Comparison of ENCODE assay signal across 16 mouse cellular contexts in genomic region chr2:166207145-166207508, GRCm38 (mm10). TPM values are rescaled to one million over a fixed set of nuclear protein-coding genes. Genes with fewer than 3 reads are reported as not detected.
DNase-seq lines count a peak whose midpoint lies in the region; ATAC-seq lines count a peak whose summit lies in the region.
"Had no signal": no experiment of that assay in that cellular context is flagged by ENCODE, and none has a peak within 500 bp of the region (broad histone marks: within the 10 kb centered on the region; RNA-seq: fewer than 3 reads in every experiment).

No protein-coding gene starts in this region.

- H3K27ac ChIP-seq in heart, embryonic 12.5 days (ENCODE audit: poor library complexity, severe bottlenecking), result peak overlapping the region; percentile 34; the same call in 1 of the 2 replicates
- 0 out of 2 replicates have a peak overlapping the region, but pooled peaks have one; percentile 9 for H3K27ac ChIP-seq in midbrain, embryonic 10.5 days (replicated peaks)
- no peak overlapping the region for H3K27ac ChIP-seq in midbrain, embryonic 11.5 days (ENCODE audit: low read depth, low read length)
- 0 out of 2 replicates have a peak overlapping the region, but pooled peaks have one; percentile 4 for H3K27ac ChIP-seq in limb, embryonic 15.5 days
- H3K27ac ChIP-seq: liver, embryonic 14.5 days had no signal

- intact Hi-C loops in heart, postnatal 14 days (cut with DNase I), result no loop called here

- 0 out of 2 replicates have a peak, but pooled peaks cover 2% of the 10 kb centered on the region for H3K9me3 ChIP-seq in heart, embryonic 12.5 days (replicated peaks)
- no peaks in the 10 kb centered on the region for H3K9me3 ChIP-seq in midbrain, embryonic 10.5 days (replicated peaks)
- H3K9me3 ChIP-seq in midbrain, embryonic 11.5 days (ENCODE audit: control insufficient read depth, low read length), result no peaks in the 10 kb centered on the region
- H3K9me3 ChIP-seq in limb, embryonic 15.5 days, result no peaks in the 10 kb centered on the region

- WGBS in heart, embryonic 12.5 days, result 71% methylated on average over 3 of the region's 3 CpGs
- 85% methylated on average over 3 of the region's 3 CpGs for WGBS in midbrain, embryonic 10.5 days
- 94% methylated on average over 3 of the region's 3 CpGs for WGBS in midbrain, embryonic 11.5 days
- 80% methylated on average over 3 of the region's 3 CpGs for WGBS in limb, embryonic 15.5 days

- no peak overlapping the region for H3K4me3 ChIP-seq in heart, embryonic 12.5 days
- H3K4me3 ChIP-seq in midbrain, embryonic 10.5 days, result no peak overlapping the region
- H3K4me3 ChIP-seq in midbrain, embryonic 11.5 days (ENCODE audit: low read depth, low read length), result no peak overlapping the region
- no peak overlapping the region for H3K4me3 ChIP-seq in limb, embryonic 15.5 days

- H3K9ac ChIP-seq in heart, embryonic 12.5 days, result no peak overlapping the region
- no peak overlapping the region for H3K9ac ChIP-seq in midbrain, embryonic 11.5 days (ENCODE audit: low read length)
- no peak overlapping the region for H3K9ac ChIP-seq in limb, embryonic 15.5 days
- H3K9ac ChIP-seq: liver, embryonic 14.5 days had no signal

- H3K36me3 ChIP-seq in heart, embryonic 12.5 days, result no peaks in the 10 kb centered on the region
- H3K36me3 ChIP-seq in midbrain, embryonic 10.5 days, result no peaks in the 10 kb centered on the region
- H3K36me3 ChIP-seq in midbrain, embryonic 11.5 days (ENCODE audit: control insufficient read depth, insufficient read depth, low read length), result no peaks in the 10 kb centered on the region
- H3K36me3 ChIP-seq in limb, embryonic 15.5 days, result no peaks in the 10 kb centered on the region

- no peak overlapping the region for H3K4me2 ChIP-seq in heart, embryonic 12.5 days
- H3K4me2 ChIP-seq in midbrain, embryonic 11.5 days, result no peak overlapping the region
- no peak overlapping the region for H3K4me2 ChIP-seq in limb, embryonic 15.5 days

- no peak for DNase-seq in heart, postnatal 14 days
- no peak for DNase-seq in midbrain, embryonic 10.5 days (ENCODE audit: low spot score)
- DNase-seq in midbrain, embryonic 11.5 days (ENCODE audit: low spot score, missing footprints), result no peak
- peak; percentile 14 to 15 for DNase-seq in cerebellum, postnatal 36 days
- DNase-seq in urinary bladder, postnatal 25 days (ENCODE audit: low spot score), result no peak
- DNase-seq: adrenal gland, postnatal 25 days; kidney, postnatal 10 days; lung, postnatal 10 days; right cerebral cortex, postnatal 4 days; thymus, postnatal 14 days had no signal

- 0 out of 2 replicates have a peak, but pooled peaks cover 4% of the 10 kb centered on the region for H3K27me3 ChIP-seq in heart, embryonic 12.5 days (replicated peaks)
- H3K27me3 ChIP-seq in midbrain, embryonic 10.5 days (ENCODE audit: low read depth, poor library complexity, severe bottlenecking), result peaks cover 41% of the 10 kb centered on the region
- peaks cover 2% of the 10 kb centered on the region for H3K27me3 ChIP-seq in midbrain, embryonic 11.5 days (ENCODE audit: control insufficient read depth, insufficient read depth, low read length)
- no peaks in the 10 kb centered on the region for H3K27me3 ChIP-seq in limb, embryonic 15.5 days

- no peak for ATAC-seq in heart, embryonic 12.5 days (ENCODE audit: insufficient number of reproducible peaks, low FRiP score)
- no peak for ATAC-seq in midbrain, embryonic 11.5 days (ENCODE audit: low FRiP score)
- no peak for ATAC-seq in limb, embryonic 15.5 days (ENCODE audit: insufficient number of reproducible peaks, low FRiP score, low TSS enrichment, low read depth)
- ATAC-seq in megakaryocyte, adult 5-6 weeks (ENCODE audit: poor library complexity, severe bottlenecking), result no peak
- ATAC-seq: intestine, embryonic 16.5 days had no signal

- H3K4me1 ChIP-seq in heart, embryonic 12.5 days (replicated peaks), result peaks cover 51% of the 10 kb centered on the region
- peaks cover 21% of the 10 kb centered on the region for H3K4me1 ChIP-seq in midbrain, embryonic 10.5 days
- H3K4me1 ChIP-seq in midbrain, embryonic 11.5 days (ENCODE audit: control insufficient read depth, insufficient read depth, low read length), result peaks cover 3% of the 10 kb centered on the region; the same call in 1 of the 2 replicates
- H3K4me1 ChIP-seq in limb, embryonic 15.5 days, result peaks cover 26% of the 10 kb centered on the region

RNA-seq across cellular contexts. Expression of gene Sulf2, which starts 51.7 kb away (rescaled TPM):
- 136 and 137 TPM in 2 replicates for polyA plus RNA-seq in heart, embryonic 12.5 days (2016; fragmentation: Nextera tagmentation; extraction: Ambion mirVana)
- total RNA-seq in heart, postnatal 14 days (2021), result 10 to 100 TPM; 59.3 to 60.7 TPM
- polyA plus RNA-seq in midbrain, embryonic 10.5 days (2016; fragmentation: Nextera tagmentation; extraction: Ambion mirVana), result 62.5 and 74.5 TPM in 2 replicates
- 84.5 and 87.6 TPM in 2 replicates for polyA plus RNA-seq in midbrain, embryonic 11.5 days (2014; fragmentation: Nextera tagmentation; extraction: Ambion mirVana)
- 149 and 184 TPM in 2 replicates for polyA plus RNA-seq in limb, embryonic 15.5 days (2015; fragmentation: Nextera tagmentation; extraction: Ambion mirVana)
- 71.3 and 72.6 TPM in 2 replicates for total RNA-seq in megakaryocyte, adult 5-6 weeks (2015)
- 47.4 and 51.1 TPM in 2 replicates for total RNA-seq in megakaryocyte, adult 5-6 weeks (2017)
- total RNA-seq: MEL had no signal

Comparison
In these comparisons a context has a peak if more than half of its experiments do, and no peak if none do; other contexts are left out.
1. DNase-seq: peak in cerebellum, postnatal 36 days (2 of 2); none in heart, postnatal 14 days (0 of 2), midbrain, embryonic 10.5 days (single experiment), midbrain, embryonic 11.5 days (single experiment) and urinary bladder, postnatal 25 days (single experiment).